Mouse (Mus musculus) liver, embryonic 13.5 days (tissue): ENCODE data around the gene Htr5b. TPM values are rescaled to one million over a fixed set of nuclear protein-coding genes. Genes with fewer than 3 reads are reported as not detected.

Experiments used
- polyA plus RNA-seq: library from polyadenylated mRNA; unstranded; fragments of >200 nt; fragmentation: Nextera tagmentation; extraction: Ambion mirVana; gene quantifications from 2 replicates; pipeline ENCODE4 v1.2.1, GENCODE M21; 2015

Htr5b gene
- polyA plus RNA-seq, 1 experiment from 2014 or later: not detected

Other genes with a start within 250 kb of the Htr5b start
- 12.8 and 15.9 TPM in 2 replicates for gene Insig2, start 195.9 kb downstream of the Htr5b start, polyA plus RNA-seq
- gene Ccdc93, start 97.4 kb downstream of the Htr5b start, polyA plus RNA-seq: 3.7 TPM in 2 replicates
- 57.1 and 62.5 TPM in 2 replicates for gene Ddx18, start 39.5 kb upstream of the Htr5b start, polyA plus RNA-seq